ENCODE assay signal across 7 mouse cellular contexts in genomic region chr19:41869946-41870345, GRCm38 (mm10). TPM values are rescaled to one million over a fixed set of nuclear protein-coding genes. Genes with fewer than 3 reads are reported as not detected.
DNase-seq lines count a peak whose midpoint lies in the region; ATAC-seq and TF ChIP-seq lines count a peak whose summit lies in the region.
"Not testable (repeated sequence)": the region's sequence is repeated elsewhere in the genome, so short reads cannot be mapped to it uniquely, and the experiment has no call there.

No protein-coding gene starts in this region.

- H3K9ac ChIP-seq in forebrain, embryonic 16.5 days (replicated peaks; ENCODE audit: low read depth, low read length), result not testable (repeated sequence)

- intact Hi-C loops in left cerebral cortex, adult 2 months (cut with DNase I), result not testable (repeated sequence)

- H3K4me2 ChIP-seq in forebrain, embryonic 16.5 days (ENCODE audit: low read length), result not testable (repeated sequence)

- ATAC-seq in forebrain, embryonic 16.5 days, result 0 out of 2 replicates have a peak, but pooled peaks have one; percentile 23

- peaks cover 20% of the 10 kb centered on the region for H3K36me3 ChIP-seq in forebrain, embryonic 16.5 days (ENCODE audit: control insufficient read depth, insufficient read depth)

- H3K4me3 ChIP-seq in forebrain, embryonic 16.5 days (replicated peaks; ENCODE audit: low read length); left cerebral cortex, adult 2 months: not testable (repeated sequence)

- 70% methylated on average over 5 of the region's 5 CpGs for WGBS in forebrain, embryonic 16.5 days

- not testable (repeated sequence) for TF ChIP-seq CTCF in left cerebral cortex, adult 2 months (IDR thresholded peaks at IDR 0.05)

- not testable (repeated sequence) for H3K9me3 ChIP-seq in forebrain, embryonic 16.5 days (ENCODE audit: control insufficient read depth, low read length)

- DNase-seq in 416B (ENCODE audit: low read depth) (peak; percentile 54), NIH3T3 (ENCODE audit: low read depth) (peak; percentile 59)
- DNase-seq in induced T-regulatory cell, adult 2 months (ENCODE audit: low read depth), result peak; percentile 22
- DNase-seq in left cerebral cortex, adult 2 months (ENCODE audit: extremely low spot score in 1 of 2, low spot score in 2 of 2), result not testable (repeated sequence)
- DNase-seq in naive thymus-derived CD4-positive, alpha-beta T cell, adult 2 months (ENCODE audit: low read depth), result peak; percentile 46
- peak; percentile 40 for DNase-seq in thymus, postnatal 0 days (ENCODE audit: low spot score)

- not testable (repeated sequence) for H3K27ac ChIP-seq in forebrain, embryonic 16.5 days (ENCODE audit: low read length)
- H3K27ac ChIP-seq in left cerebral cortex, adult 2 months, result peak overlapping the region; percentile 44

- not testable (repeated sequence) for H3K27me3 ChIP-seq in forebrain, embryonic 16.5 days (replicated peaks; ENCODE audit: control insufficient read depth, insufficient read depth, low read length)

- H3K4me1 ChIP-seq in forebrain, embryonic 16.5 days (replicated peaks; ENCODE audit: control insufficient read depth, insufficient read depth, low read length), result not testable (repeated sequence)

RNA-seq across cellular contexts. Expression of gene Frat2, which starts 22.0 kb away (rescaled TPM):
- polyA plus RNA-seq in forebrain, embryonic 16.5 days (2015; fragmentation: Nextera tagmentation; extraction: Ambion mirVana), result 10.4 and 12.2 TPM in 2 replicates
- 1 to 10 TPM; 7.7 to 8.4 TPM for total RNA-seq in left cerebral cortex, adult 2 months (2021)
- polyA plus RNA-seq in thymus, postnatal 0 days (2015; fragmentation: Nextera tagmentation; extraction: Ambion mirVana), result 12.1 and 16.0 TPM in 2 replicates

RNA-seq across cellular contexts. Expression of gene Rrp12, which starts 26.0 kb away (rescaled TPM):
- polyA plus RNA-seq in forebrain, embryonic 16.5 days (2015; fragmentation: Nextera tagmentation; extraction: Ambion mirVana), result 19.5 and 21.0 TPM in 2 replicates
- total RNA-seq in left cerebral cortex, adult 2 months (2021), result 10 to 100 TPM; 33.0 to 34.1 TPM
- 11.3 and 12.4 TPM in 2 replicates for polyA plus RNA-seq in thymus, postnatal 0 days (2015; fragmentation: Nextera tagmentation; extraction: Ambion mirVana)

RNA-seq across cellular contexts. Expression of gene Frat1, which starts 40.2 kb away (rescaled TPM):
- 28.9 and 31.9 TPM in 2 replicates for polyA plus RNA-seq in forebrain, embryonic 16.5 days (2015; fragmentation: Nextera tagmentation; extraction: Ambion mirVana)
- total RNA-seq in left cerebral cortex, adult 2 months (2021), result 10 to 100 TPM; 14.5 to 17.7 TPM
- 18.6 and 21.3 TPM in 2 replicates for polyA plus RNA-seq in thymus, postnatal 0 days (2015; fragmentation: Nextera tagmentation; extraction: Ambion mirVana)

RNA-seq across cellular contexts. Expression of gene Pgam1, which starts 41.8 kb away (rescaled TPM):
- 480 and 488 TPM in 2 replicates for polyA plus RNA-seq in forebrain, embryonic 16.5 days (2015; fragmentation: Nextera tagmentation; extraction: Ambion mirVana)
- total RNA-seq in left cerebral cortex, adult 2 months (2021), result 100 to 1,000 TPM; 539 to 569 TPM
- polyA plus RNA-seq in thymus, postnatal 0 days (2015; fragmentation: Nextera tagmentation; extraction: Ambion mirVana), result 251 and 275 TPM in 2 replicates
